Mouse (Mus musculus): ENCODE results near the gene Mrpl48.

Mrpl48 gene

GRCm38 (mm10) chr7:100496371-100496770 lies 111.7 kb downstream of the Mrpl48 start:
- no peak for DNase-seq (ENCODE audit: low read depth, low spot score)
